Mouse (Mus musculus): Measurements from ENCODE around the gene Rassf3.

GRCm38 (mm10) chr10:121418835-121419234 is 57.3 kb downstream of the Rassf3 start:
- TF ChIP-seq CTCF (IDR thresholded peaks at IDR 0.05; ENCODE audit: low read depth) (no peak), EP300 (optimal IDR thresholded peaks at IDR 0.05) (no peak)

All from stomach, postnatal 0 days (tissue).